Mouse (Mus musculus): ENCODE measurements at regions not wholly inside any gene's neighbourhood (a gene's known extent, or its start where the extent isn't known, plus 50 kb on each side); places are given as distances from the start of the nearest gene placed in this dataset.

GRCm38 (mm10) chr9:96419151-96419550 is 54.9 kb upstream of the Atp1b3 start:
- DNase-seq (ENCODE audit: low read depth, low spot score), result no peak

- peak; percentile 47 for DNase-seq (ENCODE audit: low read depth, low spot score)
Observed at GRCm38 (mm10) chr9:96415873-96416570, 51.8 kb upstream of the Atp1b3 start.

Measured in CD4-positive, CD25-positive, alpha-beta regulatory T cell, adult 2 months (primary cell).